Mouse (Mus musculus): ENCODE results near the gene Wnt16.

Gene Wnt16

DNA sequence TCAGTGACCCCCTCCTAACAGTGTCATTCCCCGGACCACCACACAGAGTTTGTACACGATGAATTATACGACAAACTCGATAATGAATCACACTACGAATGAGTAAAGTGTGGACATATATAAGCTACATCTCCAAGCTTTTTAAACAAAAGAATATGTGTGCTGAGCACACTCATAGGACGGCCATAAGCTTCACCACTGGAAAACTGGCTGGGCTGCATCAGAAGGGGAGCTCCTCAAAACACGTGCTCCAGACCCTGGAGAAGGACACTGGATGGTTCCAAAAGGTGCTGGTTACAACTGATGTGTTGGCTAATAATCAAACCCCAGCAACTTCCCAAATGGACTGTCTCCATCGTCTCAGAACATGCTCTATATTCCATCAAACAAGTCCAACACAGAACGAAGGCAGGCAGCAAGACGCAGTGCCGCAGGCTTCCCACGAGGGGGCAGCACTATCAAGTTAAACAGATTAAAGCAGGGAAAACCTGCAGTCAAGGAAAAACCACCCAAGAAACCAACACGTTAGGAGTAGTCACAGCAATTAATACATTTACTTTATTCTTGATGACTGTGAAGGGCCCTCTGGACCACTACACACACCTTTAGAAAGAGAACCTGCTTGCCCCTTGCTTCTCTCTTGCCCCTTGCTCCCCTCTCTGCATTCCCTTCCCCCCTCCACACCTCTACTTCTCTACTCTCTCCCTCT lies 37.5 kb downstream of the Wnt16 start:
- DNase-seq (ENCODE audit: low read depth, low spot score), result peak; percentile 22

DNA sequence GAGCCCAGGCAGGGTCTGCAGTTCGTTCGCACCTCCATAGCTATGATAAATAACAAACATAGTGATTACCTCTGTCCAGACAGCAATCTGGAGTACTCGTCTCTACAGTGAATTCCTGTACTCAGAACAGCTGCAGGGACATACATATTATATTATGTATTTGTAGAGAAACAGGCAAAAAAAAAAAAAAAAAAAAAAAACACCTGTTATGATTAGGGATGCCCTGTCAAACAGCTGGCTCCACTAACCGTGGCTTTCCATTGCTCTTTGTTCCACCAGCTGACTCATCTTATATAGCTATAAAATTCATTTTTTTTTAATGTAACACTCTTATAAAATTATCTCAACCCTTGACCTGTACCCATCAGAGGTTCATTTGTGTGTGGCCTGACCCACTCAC lies 38.3 kb downstream of the Wnt16 start:
- no peak for DNase-seq (ENCODE audit: low read depth, low spot score)

GRCm38 (mm10) chr6:22327091-22327490 lies 39.1 kb downstream of the Wnt16 start:
- DNase-seq (ENCODE audit: low read depth, low spot score), result no peak

DNA sequence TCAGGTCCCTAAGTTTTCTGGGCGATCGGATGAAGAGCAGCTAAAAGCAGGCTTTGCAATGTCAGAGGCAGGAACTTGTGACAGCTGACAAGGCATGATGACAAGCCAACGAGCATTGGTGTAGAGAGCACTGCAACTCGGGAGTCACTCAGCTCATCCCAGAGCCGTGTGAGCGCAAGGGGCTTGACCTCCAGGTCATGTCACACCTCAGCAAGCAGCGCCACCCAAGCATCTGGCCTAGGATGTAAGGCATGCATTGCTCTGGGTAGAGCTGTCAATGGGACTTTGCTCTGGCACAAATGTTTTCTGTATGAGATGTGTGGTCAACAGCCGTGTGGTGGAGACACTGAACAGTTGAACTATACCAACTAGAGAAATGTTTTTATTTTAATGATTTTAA lies 39.9 kb downstream of the Wnt16 start:
- no peak for DNase-seq (ENCODE audit: low read depth, low spot score)

- DNase-seq (ENCODE audit: low read depth, low spot score), result no peak
Measured at GRCm38 (mm10) chr6:22330169-22330960, 42.3 kb downstream of the Wnt16 start.

DNA sequence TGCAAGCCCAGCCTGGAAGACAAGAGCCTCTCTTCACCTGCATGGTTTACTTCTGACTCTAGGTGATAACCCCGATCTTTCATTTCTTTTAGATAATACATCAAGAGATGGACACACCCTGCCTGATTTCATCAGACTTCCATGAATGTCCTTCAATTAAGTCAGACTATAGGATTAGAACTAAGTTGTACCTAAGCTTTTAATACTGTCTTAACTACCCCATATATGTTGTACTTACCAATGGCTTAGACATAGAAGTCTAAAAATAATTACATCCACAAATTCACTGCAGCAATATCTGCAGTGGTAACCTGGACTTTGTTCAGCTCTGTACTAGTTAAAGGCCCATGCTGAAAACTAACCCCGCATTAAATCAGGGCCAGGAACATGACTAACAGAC lies 44.5 kb downstream of the Wnt16 start:
- DNase-seq (ENCODE audit: low read depth, low spot score), result no peak

DNA sequence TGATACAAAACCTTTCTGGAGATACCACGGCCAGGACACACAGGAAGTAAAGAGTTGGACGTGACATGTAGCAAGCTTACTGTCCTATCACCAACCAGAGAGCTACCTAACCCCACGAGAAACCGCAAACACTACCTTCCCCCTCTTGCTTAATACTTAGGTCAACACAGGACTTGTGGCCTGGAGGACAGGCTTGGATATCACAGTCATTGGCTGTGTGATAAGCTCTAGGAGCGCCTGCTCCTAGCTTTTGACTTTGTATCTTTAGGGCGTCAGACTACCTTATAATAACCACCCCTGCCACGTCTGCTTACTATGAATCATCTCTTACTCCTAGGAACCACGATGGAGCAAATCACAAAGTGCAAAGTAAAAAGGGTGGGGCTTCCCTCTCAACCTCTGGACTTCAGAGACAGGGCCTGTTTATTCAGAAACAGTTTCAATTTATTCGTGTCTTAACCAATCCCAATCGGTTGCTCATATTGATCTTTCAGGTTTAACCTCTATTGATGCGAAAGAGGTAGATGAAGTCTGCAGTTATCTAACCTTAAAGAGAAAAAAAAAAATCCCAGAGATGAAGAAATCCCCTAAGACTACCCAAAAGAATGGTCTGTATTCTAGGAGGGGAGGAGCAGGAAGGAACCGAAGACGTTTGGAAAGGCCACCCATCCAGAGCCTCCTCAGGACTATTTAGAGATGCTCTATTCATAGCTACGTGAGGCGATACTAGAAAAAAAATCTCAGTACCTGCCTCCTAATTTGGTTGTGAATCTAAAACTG lies 51.9 kb downstream of the Wnt16 start:
- no peak for DNase-seq (ENCODE audit: low read depth, low spot score)

GRCm38 (mm10) chr6:22340779-22341178 lies 52.8 kb downstream of the Wnt16 start:
- DNase-seq (ENCODE audit: low read depth, low spot score), result no peak

- no peak for DNase-seq (ENCODE audit: low read depth, low spot score)
Measured at GRCm38 (mm10) chr6:22343292-22343691, 55.3 kb downstream of the Wnt16 start.

DNA sequence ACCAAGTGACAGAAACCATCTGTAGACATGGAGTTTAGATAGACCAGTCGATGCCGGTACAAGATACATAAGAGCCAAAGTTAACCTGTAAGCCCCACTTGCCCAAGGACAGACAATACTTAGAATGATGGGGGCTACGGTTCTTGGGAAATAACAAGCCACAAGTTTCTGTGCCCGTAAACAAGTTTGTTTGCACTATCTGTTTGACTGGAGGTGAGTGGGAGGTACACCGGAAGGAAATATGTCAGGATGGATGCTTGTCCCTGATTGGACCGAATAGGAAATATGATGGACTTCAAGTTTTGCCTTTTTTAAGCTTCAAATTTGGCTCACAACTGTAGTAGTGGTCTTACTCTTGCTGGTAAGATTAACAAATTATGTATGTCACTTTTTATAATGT lies 55.7 kb downstream of the Wnt16 start:
- no peak for DNase-seq (ENCODE audit: low read depth, low spot score)

- no peak for DNase-seq (ENCODE audit: low read depth, low spot score)
Measured at GRCm38 (mm10) chr6:22344443-22344842, 56.4 kb downstream of the Wnt16 start.

DNA sequence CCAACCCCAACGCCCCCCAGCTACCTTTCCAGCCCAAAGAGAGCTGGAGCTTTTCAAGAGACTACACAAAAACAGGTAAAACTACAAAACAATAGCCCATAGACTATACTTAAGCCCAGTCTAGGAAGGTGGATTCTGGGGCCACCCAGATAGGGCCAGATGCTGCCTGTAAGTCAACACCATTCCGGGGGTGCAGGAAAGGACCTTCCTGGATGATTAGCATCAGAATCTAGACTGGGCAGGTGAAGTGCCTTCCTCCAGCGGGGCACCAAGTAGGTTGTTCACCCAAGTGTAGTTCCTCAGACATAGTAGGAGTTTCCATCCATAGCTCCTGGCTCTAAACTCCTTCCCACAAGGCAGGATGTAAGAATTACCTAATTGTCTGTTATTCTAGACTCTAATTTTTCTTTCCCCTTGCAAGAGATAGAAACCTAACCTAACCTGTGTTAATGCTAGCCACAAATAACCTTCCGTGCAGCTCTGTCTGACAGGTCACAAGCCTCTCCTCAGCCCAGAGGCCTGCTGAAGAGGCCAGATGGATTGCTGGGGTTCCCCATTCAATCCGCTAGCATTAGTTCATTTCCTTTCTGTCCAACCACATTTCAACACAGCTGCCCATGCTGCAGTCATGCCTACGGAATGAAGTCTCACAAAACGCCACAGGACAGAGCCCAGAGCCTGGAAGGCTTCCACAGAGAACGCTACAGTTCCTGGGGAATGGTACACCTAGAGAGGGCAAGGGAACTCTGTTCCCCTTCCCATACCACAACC lies 59.3 kb downstream of the Wnt16 start:
- no peak for DNase-seq (ENCODE audit: low read depth, low spot score)

Data from WW6 (cell line).